Mouse (Mus musculus) kidney, adult 2 months (tissue): ENCODE measurements around the gene Ror1. TPM values are rescaled to one million over a fixed set of nuclear protein-coding genes. Genes with fewer than 3 reads are reported as not detected.

Experiments used
- DNase-seq: peaks from one replicate; pipeline ENCODE4 v3.0.0; 2021
- H3K27ac ChIP-seq: fragments of 200-500 bp; 2 replicates; pipeline ENCODE4 v1.5.1; 2012; ENCODE audit warnings: low read depth, low read length, control low read depth, inconsistent platforms; ENCODE audit not compliant: insufficient read depth
- H3K27me3 ChIP-seq: fragments of 200-500 bp; replicated peaks from 2 replicates; pipeline ENCODE4 v1.6.1; 2012; ENCODE audit warnings: mild to moderate bottlenecking, moderate library complexity, low read length, inconsistent platforms; ENCODE audit not compliant: control insufficient read depth, insufficient read depth
- H3K36me3 ChIP-seq: fragments of 200-500 bp; 2 replicates; pipeline ENCODE4 v1.6.1; 2012; ENCODE audit warnings: mild to moderate bottlenecking, moderate library complexity, low read length, inconsistent platforms; ENCODE audit not compliant: control insufficient read depth, insufficient read depth
- H3K4me1 ChIP-seq: fragments of 200-500 bp; 2 replicates; pipeline ENCODE4 v1.6.1; 2011; ENCODE audit warnings: low read length; ENCODE audit not compliant: control insufficient read depth, insufficient read depth
- H3K4me3 ChIP-seq: fragments of 200-500 bp; 2 replicates; pipeline ENCODE4 v1.5.1; 2011; ENCODE audit warnings: mild to moderate bottlenecking, low read depth, low read length, control low read depth; ENCODE audit not compliant: insufficient read depth
- CTCF ChIP-seq: fragments of 200-500 bp; conservative IDR thresholded peaks from 2 replicates; pipeline ENCODE4 v1.5.1; 2011; ENCODE audit warnings: low read depth, mild to moderate bottlenecking, control low read depth, low read length, moderate library complexity, mixed read lengths; ENCODE audit not compliant: insufficient read depth, insufficient read length
- POLR2A ChIP-seq: fragments of 200-500 bp; IDR thresholded peaks from one replicate; pipeline ENCODE4 v1.6.1; 2011; ENCODE audit warnings: low read depth, low read length, control low read depth
- WGBS: fragments of 180-500 bp; shearing (Covaris S2); methylation state at CpG from one replicate; pipeline ENCODE4 v1.1.7; 2018; 5-methylcytosine and 5-hydroxymethylcytosine counted together
- polyA plus RNA-seq: library from polyadenylated mRNA; depleted of rRNA; stranded (reverse); fragments of >200 nt; gene quantifications from 2 replicates; pipeline ENCODE4 v1.2.3, GENCODE M21; 2012

Gene Ror1
- polyA plus RNA-seq, 1 experiment: 2.2 TPM

DNA sequence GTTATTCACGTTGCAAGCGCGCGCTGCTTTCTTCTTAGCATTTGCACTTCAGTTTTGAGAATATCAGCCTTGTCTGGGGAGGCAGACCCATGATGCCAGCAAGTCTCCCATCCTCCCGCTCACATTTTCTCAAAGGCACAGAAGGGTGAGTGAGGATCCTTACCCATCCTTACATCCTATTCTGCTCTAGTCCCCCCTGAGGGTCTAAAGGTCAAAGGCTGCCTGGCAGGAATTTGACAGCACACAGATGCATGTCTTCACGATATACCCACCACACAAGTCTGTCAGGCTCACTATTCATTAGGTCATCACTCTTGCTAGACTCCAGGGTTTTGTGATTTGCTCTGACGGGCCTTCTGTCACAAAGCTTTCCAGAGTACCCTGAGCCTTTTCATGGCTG is 158.2 kb downstream of the Ror1 start:
- no peak overlapping the region for H3K27ac ChIP-seq
- 87% methylated on average over 7 of the region's 7 CpGs for WGBS

DNA sequence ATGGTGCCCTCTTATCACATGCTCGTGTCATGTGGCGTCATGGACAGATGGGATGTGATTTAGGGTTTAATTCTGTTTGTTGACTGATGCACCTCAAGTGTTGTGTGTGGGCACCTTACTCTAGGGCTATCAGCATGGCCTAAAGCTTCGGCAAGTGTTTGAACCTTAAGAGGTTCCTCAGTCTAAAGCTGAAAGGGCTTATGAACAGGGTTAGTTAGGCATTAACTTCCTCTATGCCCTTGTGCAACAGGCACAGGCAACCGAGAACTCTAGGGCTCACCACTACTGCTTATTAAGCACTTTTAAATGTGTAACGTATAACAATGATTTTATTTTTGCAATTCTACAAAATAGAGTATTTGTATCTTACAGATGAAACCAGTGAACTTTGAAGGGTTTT is 162.9 kb downstream of the Ror1 start:
- DNase-seq: peak; percentile 67
- TF ChIP-seq CTCF: no peak
- Histone ChIP-seq H3K27me3 (no peaks in the 10 kb centered on the region), H3K4me3 (no peak overlapping the region), H3K27ac (no peak overlapping the region), H3K36me3 (no peaks in the 10 kb centered on the region), H3K4me1 (peaks cover 14% of the 10 kb centered on the region)
- 53% methylated on average over 5 of the region's 5 CpGs for WGBS

More for the DNA sequence above, 158.2 kb downstream of the Ror1 start:
- Histone ChIP-seq H3K27me3 (no peaks in the 10 kb centered on the region), H3K4me3 (no peak overlapping the region), H3K4me1 (peaks cover 14% of the 10 kb centered on the region), H3K36me3 (no peaks in the 10 kb centered on the region)
- no peak for DNase-seq
- TF ChIP-seq CTCF: no peak

DNA sequence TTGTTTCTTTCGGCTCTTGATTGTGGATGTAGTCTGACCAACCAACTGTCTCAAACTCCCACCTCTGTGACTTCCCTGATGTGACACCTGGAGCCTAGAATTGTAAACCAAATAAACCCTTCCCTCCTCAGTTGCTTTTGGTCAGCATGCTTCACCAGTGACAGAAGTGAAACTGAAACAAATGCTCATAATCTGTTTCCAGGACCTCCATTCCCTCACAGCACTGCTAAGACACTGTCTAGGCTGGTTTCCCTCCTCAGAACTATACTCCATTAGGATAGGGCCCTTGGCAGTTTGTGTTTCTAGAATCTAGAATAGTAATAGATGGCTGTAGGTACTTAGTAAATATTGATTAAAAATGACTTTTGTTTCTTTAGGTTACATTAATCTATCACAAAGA is 168.3 kb downstream of the Ror1 start:
- no peak for TF ChIP-seq CTCF
- TF ChIP-seq POLR2A: no peak
- Histone ChIP-seq H3K27ac (no peak overlapping the region), H3K36me3 (no peaks in the 10 kb centered on the region), H3K4me3 (no peak overlapping the region), H3K4me1 (peaks cover 4% of the 10 kb centered on the region; the same call in 1 of the 2 replicates), H3K27me3 (no peaks in the 10 kb centered on the region)
- no peak for DNase-seq
- WGBS: 85% methylated on average over 1 of the region's 1 CpGs

DNA sequence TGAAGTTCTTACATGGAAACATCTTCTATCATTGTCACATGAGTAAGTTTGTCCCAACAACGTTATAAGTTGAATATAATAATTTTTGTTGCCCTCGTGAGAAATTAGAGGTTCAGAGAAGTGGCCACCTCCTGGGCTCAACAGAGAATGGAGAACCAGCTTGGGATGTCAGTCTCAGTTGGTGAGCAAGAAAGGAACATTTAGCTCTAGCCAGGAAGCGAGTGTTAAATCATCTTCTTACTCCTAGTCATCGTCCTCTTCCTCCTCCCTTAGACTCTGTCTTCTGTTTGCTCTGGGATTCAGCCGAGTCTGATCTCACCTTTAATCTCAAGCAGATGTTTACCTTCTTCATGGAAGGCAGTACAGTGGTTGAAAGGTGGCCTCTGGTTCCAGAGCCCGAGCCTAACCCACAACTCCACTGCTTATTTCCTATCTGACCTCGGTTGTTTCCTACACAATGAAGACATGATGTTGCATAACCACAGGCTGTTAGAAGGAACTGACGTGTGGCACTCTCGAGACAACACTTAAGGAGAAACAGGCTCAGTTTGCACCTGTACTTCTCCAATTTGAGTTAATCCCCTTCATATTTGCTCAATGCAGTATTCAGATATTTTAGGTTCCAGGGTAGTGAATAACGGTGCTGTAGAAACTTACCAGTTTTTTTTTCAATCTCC is 175.6 kb downstream of the Ror1 start:
- no peak overlapping the region for H3K4me3 ChIP-seq
- H3K27me3 ChIP-seq: no peaks in the 10 kb centered on the region
- no peak overlapping the region for H3K27ac ChIP-seq
- TF ChIP-seq POLR2A (no peak), CTCF (no peak)
- WGBS: 61% methylated on average over 10 of the region's 10 CpGs
- H3K36me3 ChIP-seq: no peaks in the 10 kb centered on the region
- no peak for DNase-seq
- H3K4me1 ChIP-seq: 0 out of 2 replicates have a peak, but pooled peaks cover 2% of the 10 kb centered on the region

DNA sequence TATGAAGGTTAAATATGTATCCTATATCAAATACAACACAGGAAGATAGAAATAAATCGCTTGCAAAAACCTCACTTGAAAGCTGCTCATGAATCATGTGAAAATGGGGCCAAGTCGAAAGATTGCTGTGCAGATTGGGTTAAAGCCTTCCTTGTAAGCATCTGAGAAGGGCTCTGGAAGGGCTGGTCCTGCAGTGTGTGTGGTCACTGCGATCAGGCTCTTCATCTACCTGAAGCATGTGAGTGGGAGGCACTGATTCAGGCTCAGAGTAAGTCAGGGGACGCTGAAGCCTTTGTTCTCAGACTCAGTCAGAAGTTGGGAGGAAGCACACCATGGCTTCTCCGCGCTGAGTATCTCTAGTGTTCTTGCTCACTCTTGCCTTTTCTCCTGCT is 176.1 kb downstream of the Ror1 start:
- H3K27ac ChIP-seq: no peak overlapping the region
- 0 out of 2 replicates have a peak, but pooled peaks cover 2% of the 10 kb centered on the region for H3K4me1 ChIP-seq
- 53% methylated on average over 6 of the region's 6 CpGs for WGBS
- TF ChIP-seq CTCF (no peak), POLR2A (no peak)
- no peaks in the 10 kb centered on the region for H3K27me3 ChIP-seq
- no peaks in the 10 kb centered on the region for H3K36me3 ChIP-seq
- DNase-seq: no peak
- no peak overlapping the region for H3K4me3 ChIP-seq

DNA sequence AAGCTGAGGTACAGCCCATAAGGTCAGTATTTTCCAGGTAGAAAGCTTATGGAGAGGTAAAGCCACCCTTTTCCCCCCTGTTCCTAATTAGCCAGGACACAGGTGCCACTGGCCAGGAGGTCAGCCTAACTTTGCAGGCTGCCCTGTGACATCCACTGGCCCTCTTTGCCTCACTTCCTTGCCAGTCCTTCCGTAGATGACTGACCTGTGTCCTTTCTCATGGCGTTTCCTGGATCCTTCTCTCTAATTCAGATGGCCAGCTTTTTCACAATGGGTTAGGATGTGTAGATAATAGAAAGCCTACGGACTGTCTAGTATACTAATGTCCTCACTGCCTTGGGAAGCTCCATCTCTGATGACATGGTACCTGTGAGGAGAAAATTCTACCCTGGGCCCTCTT is 177.8 kb downstream of the Ror1 start:
- no peaks in the 10 kb centered on the region for H3K36me3 ChIP-seq
- TF ChIP-seq CTCF (no peak), POLR2A (no peak)
- no peak overlapping the region for H3K27ac ChIP-seq
- H3K4me1 ChIP-seq: 0 out of 2 replicates have a peak, but pooled peaks cover 2% of the 10 kb centered on the region
- WGBS: 82% methylated on average over 3 of the region's 3 CpGs
- no peak for DNase-seq
- no peak overlapping the region for H3K4me3 ChIP-seq
- no peaks in the 10 kb centered on the region for H3K27me3 ChIP-seq

DNA sequence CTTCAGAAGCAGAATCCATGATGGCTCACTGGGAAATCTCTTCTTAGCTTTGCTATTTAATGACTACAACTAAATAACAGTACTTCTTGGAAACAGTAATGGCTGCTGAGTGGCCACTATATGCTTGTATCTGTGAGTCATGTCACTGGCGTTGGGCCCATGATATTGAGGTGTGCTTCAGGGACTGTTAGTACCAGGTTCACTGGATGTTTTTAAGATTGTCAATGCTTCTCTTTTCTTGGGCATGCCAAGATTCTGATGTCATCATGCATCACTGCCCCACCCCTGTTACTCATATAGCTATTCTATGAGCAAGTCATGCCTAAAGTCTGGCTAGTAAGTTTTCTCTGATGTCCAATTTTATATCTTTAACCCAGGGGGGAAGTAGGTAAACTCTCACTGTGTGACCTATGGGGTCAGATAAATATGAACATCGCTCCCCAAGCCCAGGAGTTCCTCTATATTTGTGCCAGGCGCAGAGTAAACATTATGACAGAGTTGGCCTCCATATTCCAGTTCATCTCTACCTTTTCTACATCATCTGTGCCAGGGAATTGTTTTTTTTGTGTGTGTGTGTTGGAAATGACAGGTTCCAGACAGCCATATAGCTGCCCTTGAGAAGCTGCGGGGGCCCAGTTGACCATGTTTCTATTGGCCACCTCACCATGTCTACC is 178.4 kb downstream of the Ror1 start:
- Histone ChIP-seq H3K27me3 (no peaks in the 10 kb centered on the region), H3K4me3 (no peak overlapping the region), H3K4me1 (0 out of 2 replicates have a peak, but pooled peaks cover 2% of the 10 kb centered on the region), H3K27ac (no peak overlapping the region), H3K36me3 (no peaks in the 10 kb centered on the region)
- WGBS: 97% methylated on average over 4 of the region's 4 CpGs
- TF ChIP-seq POLR2A: no peak
- no peak for TF ChIP-seq CTCF
- no peak for DNase-seq

DNA sequence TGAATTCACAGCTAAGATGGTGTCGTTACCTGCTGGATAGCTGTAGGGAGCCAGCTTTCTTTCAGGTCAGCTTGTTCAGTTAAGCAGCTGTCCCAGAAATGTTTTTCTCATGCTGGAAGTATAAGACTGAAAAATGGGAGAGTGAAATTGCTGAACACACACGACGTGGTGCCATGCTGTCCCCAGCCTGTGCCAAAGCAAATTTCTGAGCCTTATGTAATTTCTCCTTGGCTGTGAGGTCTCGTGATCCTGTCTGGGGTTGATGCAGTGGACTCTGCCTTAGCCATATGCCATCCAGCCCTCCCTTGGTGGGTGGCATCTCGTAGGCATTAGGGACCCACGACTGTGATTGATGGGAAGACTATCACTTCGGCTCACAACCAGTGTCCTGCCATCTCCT is 180.9 kb downstream of the Ror1 start:
- Histone ChIP-seq H3K36me3 (no peaks in the 10 kb centered on the region), H3K27ac (no peak overlapping the region), H3K4me1 (0 out of 2 replicates have a peak, but pooled peaks cover 2% of the 10 kb centered on the region), H3K4me3 (no peak overlapping the region), H3K27me3 (no peaks in the 10 kb centered on the region)
- no peak for DNase-seq
- WGBS: 76% methylated on average over 7 of the region's 7 CpGs
- TF ChIP-seq POLR2A (no peak), CTCF (no peak)
